Mouse (Mus musculus): ENCODE results near the gene Gga1.
"Not testable (repeated sequence)": the region's sequence is repeated elsewhere in the genome, so short reads cannot be mapped to it uniquely, and the experiment has no call there.

Gga1 gene

DNA sequence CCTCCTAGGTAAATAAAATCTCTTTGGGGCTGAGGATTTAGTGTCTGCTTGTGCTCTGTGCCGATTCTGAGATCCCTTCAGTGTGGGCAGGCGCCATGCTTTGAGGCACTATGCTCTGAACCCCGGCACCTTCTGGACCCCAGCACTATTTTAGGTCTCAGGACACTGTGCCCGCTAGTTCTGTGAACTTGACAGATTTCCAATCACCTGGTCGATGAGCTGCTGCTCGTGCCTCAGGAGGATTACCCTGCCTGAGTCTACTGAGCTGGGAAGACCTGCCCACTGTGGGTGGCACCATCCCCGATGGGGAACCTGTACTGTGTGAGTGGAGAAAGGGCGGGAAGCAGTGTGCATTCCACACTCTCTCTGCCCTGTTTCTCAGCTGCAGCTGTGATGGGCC lies 2.0 kb upstream of the Gga1 start:
- in situ Hi-C loops (cut with MseI, MboI) = no loop called here

DNA sequence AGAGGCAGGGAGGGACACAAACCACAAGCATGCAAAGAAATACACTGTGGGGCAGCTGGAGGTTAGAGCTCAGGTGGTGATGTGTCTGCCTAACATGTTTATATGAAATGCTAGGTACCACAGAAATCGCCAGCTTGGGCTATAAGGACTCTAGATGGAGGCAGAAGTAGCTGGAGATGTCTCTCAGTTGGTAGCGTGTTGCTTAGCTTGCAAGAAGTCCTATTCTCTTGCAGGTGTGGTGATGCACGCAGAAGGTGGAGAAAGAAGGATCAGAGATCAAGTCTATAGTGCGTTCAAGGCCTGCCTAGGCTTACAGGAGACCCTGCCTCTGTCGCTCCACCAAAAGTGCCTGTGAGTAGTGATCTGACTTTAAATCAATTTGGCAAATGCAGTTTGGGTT lies 1.5 kb upstream of the Gga1 start:
- in situ Hi-C loops (cut with MseI, MboI) = no loop called here

DNA sequence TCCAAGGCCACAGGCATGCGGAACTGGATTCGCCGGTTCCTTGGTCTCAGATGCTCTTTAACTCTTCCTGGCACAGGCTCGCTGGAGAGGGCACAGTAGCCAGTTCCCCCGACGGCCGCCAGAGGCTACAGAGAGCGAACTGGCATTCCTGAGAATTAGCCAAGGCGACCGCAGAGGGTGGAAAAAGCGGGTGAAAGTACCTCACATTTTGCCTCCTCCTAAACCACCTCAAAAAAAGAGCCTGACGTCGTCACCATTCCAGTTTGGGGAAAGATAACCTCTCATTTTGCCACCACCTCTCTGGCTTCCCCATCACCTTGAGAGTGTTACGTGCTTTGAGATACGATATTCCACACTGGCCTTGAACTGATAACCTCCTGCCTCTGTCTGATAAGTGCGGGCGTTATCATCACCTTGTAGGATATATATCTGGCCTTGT lies 713 bp upstream of the Gga1 start:
- in situ Hi-C loops (cut with MseI, MboI) = no loop called here

DNA sequence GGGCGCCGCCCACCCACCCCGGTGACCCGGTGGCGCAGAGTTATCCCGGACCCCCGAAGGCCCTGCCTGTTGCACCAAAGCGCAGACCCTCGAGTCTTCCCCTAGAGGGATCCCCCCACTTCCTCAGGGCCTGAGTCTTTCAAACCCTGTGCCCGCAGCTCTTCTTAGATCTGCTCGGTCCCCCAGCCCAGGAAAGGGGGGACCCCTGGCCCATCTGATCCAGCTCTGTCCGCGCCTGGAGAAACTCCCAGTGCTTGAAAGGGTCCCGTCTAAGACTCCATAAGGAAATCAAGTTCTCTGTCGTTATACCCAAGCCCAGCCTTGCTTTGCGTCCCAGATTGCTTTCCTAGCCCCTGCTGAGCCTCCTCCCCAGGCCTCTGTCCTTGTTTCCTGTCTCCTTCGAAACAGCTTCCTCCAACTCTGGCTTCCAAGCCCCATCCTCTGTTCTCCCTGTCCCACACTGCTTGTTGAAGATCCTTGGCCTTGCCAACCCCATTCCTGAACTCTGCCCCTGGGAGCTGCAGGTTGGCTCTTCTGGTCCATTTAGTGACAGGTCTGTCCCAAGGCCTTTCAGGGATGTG lies 910 bp downstream of the Gga1 start:
- in situ Hi-C loops (cut with MseI, MboI) = no loop called here

DNA sequence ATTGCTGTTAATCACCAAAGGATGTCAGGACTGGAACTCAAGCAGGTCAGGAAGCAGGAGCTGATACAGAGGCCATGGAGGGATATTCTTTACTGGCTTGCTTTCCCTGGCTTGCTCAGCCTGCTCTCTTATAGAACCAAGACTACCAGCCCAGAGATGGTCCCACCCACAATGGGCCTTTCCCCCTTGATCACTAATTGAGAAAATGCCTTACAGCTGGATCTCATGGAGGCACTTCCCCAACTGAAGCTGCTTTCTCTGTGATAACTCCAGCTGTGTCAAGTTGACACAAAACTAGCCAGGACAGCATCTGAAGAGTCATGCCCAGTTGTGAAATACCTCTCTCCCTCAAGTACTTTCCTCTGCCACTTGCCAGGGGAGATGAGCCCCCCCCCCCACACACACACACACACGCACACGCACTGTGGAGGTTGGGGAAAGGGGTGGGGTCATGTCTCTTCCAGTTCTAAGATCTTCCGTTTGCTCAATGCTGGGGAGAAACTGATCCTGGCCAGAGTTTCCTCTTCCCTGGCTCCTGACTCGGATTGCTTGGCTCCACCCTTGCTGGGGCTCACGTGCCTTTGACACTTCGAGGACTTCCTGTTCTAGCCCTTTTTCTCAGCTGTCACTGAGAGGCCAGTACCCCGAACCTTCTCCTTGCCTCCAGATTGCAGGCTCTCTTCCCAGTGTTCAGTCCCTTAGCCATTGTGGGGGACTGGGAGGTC lies 2.0 kb downstream of the Gga1 start:
- in situ Hi-C loops (cut with MseI, MboI) = not testable (repeated sequence)

DNA sequence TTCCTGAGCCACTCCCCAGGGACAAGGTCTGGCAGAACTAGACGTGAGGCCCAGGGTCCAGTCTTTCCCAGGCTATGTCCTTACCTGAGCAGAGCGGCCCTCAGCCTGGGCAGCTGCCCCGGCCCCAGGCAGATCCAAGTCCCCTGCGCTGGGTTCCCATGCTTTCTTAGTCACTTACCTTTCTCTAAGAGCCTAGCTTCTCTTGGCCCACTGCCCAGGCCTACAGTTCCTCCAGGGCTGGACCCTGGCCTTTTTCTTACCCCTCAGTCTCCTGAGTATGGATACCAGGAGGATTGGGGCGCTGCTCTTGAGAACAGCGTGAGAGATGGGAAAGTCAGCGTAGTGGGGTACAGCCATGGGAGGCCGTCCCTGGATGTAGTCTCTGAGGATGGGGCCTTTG lies 3.4 kb downstream of the Gga1 start:
- in situ Hi-C loops (cut with MseI, MboI) = no loop called here

DNA sequence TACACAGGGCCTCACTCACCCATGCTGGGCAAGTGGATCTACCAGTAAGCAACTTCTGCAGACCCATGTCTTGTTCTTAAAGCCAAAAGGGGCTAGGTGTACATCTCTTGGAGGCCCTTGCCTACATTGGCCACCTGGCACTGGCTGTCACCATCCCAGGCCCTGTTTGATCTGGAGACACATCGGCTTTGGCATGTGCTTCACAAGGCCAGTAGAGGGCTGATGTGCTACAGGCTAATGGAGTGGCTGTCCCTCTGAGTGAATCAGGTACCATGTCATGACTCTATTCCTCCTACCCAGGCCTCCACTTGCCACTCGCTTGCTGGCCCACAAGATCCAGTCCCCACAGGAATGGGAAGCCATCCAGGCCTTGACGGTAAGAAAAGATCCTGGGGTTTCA lies 4.8 kb downstream of the Gga1 start:
- in situ Hi-C loops (cut with MseI, MboI) = no loop called here

DNA sequence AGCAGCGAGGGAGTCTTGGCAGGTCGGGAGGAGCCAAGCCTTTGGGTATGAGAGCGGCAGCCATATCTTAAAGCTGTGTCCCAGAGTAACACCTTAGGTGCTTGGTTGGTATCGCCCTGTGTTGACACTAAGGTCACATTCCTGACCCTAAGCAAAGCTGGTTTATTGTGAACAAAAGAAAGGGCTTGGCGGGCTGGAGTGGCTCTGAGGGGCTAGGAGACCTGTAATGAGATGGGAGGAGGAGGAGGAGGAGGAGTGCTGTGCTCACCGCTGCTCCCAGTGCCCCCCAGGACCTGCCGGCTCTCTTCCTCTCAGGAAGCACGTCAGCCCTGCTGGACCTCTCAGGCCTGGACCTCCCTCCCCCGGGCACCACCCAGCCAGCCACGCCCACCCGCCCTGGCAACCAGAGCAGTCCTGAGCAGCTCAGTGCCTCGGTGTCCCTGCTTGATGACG lies 12.4 kb downstream of the Gga1 start:
- in situ Hi-C loops (cut with MseI, MboI) = no loop called here

DNA sequence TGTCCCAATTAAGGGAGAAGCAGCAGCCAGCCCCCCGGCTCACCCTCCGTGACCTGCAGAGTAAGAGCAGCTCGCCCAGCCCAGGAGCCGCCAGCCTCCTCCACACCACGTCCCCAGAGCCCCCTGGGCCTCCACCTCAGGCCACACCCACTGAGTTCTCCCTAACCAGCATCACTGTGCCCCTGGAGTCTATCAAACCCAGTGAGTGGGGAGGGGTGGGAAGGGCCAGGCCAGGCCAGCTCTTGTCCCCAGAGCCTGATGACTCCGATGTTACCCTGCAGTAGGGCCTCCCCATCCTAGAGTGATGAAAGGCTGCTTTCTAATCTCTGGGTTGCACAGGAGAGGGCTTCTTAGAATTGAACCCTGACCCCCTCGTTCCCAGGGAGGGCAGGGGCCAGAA lies 15.4 kb downstream of the Gga1 start:
- in situ Hi-C loops (cut with MseI, MboI) = no loop called here

DNA sequence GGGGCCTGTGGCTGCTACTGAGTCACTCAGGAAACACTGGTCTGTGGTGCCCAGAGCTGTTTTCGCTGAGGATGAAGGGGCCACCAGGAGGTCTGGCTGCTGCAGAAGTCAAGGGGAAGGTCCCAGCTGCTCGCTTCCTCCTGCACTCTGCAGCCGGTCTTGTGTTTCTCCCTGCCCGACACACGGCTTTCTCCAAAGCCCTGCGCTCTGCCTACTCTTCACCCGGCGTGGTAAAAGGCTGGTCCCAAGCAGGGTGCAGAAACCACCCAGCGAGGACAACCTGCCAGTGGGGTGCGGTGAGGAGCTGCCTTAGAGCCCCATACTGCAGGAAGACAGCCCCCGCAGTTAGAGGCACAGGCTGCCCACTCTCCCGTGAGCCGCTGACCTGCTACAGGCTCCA lies 17.7 kb downstream of the Gga1 start:
- in situ Hi-C loops (cut with MseI, MboI) = no loop called here

DNA sequence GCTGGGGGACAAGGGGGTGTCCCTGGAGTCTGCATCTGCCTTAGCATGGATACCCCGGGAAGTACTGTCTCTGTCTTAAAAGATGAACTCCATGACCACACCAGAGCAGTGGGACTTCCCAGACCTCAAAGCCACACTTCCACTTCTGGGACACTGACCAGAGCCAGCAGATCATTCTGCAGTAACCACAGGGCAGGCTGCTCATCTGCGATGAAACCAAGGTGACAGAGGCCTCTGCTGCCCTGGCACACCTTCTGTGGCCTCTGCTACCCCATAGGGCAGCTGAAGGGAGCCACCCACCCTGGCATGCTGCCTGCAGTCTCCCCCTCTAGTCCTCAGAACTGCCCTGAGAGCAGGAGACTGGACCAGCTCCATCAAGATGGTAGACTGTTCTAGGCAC lies 18.8 kb downstream of the Gga1 start:
- in situ Hi-C loops (cut with MseI, MboI) = no loop called here

DNA sequence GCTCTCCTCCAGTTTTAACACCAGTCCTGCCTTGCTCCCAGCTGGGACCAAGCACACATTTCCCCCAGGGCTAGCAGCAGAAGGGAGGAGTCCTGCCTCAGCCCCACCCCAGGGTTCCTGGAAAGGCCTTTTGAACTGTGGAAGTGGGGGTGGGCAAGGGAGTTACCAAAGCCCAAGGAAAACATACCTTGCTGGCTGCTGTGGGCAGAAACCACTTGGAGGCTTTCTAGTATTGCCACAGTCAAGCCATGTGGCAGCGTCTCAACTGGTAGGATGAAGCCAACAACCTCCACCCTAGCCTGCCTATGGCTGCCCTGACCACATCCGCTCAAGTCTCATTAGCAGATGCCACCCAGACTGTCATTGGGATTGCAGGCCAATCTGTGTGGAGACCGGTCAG lies 19.2 kb downstream of the Gga1 start:
- in situ Hi-C loops (cut with MseI, MboI) = no loop called here

DNA sequence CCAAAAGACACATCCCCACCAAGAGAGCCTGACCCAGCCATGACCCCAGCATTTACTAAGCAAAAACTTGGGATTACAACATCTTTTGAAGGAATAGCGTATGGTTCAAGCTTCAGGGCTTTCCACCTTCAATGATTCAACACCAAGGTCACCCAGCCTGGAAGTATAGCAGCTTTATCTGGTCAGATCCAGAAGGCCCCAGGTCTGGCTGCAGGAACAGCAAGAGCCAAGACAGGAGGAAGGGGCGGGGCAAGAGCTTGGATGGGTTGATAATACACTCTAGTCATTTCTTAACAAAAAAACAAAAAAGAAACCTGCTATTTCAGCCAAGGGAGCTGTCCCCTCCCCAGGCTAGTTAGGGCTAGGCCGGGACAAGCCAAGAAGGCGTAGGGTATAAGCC lies 20.5 kb downstream of the Gga1 start:
- in situ Hi-C loops (cut with MseI, MboI) = no loop called here

DNA sequence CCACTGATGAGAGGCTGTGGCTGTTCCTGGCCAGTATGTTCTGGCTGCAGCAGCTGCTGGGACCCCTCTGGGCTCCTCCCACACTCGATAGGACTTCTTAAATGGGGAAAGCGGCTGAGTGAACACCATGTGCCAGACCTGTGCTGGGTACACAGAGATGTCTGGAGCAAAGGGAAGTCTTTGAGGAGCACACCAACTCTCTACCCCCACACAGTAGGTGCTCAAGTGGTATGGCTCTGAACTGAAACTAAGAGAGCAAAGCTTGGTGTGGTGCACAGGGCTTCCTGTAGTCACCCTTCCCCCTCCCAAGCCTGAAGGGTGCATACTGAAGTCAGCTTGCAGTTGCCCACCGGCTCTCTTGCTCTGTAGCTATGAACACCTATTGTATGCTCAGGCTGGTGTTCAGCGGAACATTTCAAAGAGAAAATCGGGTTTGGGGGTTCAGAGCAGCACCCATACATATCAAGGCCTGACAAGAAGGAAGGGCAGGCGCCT lies 21.6 kb downstream of the Gga1 start:
- in situ Hi-C loops (cut with MseI, MboI) = no loop called here

DNA sequence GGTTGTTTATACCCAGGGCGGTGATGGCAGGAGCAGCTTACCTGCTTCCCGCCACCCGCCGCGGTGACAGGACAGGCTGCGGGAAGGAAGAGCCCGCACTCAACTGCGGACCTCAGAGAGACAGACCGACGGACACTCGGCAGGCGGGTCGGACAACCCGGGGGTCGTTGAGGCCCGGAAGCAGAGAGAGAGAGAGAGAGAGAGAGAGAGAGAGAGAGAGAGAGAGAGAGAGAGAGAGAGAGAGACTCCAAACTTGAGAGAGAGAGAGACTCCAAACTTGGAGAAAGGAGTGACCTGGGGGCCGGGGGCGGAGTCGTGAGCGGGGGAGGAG lies 22.4 kb downstream of the Gga1 start, which contains the start of gene Gm49510:
Gene Gm49510 (plus strand): TSS at position 259 of the 331 bp plus-strand sequence.
- in situ Hi-C loops (cut with MseI, MboI) = no loop called here

DNA sequence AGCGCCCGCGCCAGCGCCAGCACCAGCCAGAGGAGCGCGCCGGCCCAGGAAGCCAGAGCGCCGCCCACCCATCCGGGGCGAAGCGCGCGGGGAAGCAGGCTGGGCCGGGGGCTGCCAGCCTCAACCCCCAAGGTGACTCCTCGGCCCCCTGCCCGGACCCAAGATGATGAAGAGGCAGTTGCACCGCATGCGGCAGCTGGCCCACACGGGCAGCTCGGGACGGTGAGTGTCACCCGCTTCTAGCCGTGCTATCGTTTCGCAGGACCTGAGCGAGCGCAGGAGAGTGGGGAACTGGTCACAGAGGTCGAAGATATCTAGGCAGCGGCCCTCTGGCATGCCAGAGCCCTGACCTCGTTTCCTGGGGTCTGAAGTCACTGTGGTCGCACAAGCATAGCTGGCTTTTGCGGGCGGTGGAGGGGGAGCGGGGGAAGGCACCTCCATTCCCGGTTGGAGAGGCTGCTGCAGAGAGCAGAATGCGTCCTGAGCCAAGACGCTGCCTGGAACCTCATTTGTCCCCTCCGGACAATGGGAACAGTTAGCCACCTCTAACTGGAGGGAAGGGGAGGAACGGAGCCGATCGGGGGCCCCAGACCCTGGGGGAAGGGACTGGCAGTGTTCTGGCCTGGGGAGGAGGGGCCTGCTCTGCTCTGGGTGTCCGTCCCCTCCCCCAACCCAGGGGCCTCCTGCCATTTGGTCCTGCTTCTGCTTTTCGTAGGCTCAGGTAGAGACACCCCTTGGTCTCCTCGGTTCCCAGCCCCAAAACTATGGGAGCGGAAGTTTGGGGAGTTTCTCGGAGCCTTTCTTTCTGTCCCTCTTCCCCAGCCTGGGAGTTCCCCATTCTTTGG lies 23.0 kb downstream of the Gga1 start, which contains the start of gene Sh3bp1:
Gene Sh3bp1 (plus strand): TSS at position 29 of the 845 bp plus-strand sequence.
- in situ Hi-C loops (cut with MseI, MboI) = no loop called here

DNA sequence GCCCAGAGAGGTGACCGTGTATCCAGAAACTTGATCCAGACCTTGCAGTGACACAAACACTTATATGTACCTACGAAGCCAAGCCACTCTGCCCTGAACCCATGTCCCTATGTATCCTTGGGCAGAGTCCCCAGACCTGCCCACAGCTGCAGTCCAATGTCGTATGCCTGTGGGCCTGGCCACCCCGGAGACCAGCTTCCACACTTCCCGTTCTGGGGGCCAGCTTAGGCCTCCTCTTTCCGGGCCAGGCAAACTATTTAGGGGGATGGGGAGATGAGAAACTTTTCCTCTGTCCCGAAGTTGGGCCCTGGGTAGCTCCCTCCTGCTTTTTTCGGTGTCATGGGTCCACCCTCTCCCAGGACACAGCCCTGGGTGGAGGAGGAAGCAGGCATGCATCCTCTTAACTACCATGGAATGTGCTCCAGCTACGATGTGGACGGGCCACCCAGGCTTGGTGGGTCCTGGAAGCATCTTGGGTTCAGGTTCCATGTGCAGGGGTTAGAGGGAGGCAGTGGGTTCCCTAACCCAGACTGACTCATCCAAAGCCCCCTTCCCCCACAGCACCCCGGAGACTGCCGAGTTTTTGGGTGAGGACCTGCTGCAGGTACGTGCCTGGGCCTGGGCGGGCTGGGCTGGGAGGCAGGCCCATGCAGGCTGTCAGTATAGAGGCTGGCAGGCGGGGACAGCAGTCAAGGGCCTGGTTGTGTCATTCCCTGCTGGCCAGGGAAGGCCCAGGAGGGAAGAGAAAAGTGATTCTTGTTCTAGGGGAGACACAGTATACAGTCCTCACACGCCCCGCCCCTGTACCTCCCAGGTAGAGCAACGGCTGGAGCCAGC lies 23.8 kb downstream of the Gga1 start:
- in situ Hi-C loops (cut with MseI, MboI) = no loop called here

DNA sequence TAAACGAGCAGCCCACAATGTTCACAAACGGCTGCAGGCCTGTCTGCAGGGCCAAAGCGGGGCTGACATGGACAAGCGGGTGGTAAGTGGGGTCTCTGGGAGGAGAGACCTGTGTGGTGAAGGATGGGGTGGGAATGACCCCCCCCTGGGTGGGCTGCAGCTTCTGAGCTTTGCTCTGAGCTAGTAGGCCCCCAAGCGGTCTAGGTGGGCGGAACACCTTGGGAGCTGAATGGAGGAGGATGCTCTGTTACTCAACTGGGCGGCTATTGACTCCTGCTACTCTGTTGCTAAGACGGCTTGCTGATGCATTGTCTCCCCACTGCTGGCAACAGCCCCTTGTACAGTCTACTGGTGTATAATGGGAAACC lies 24.4 kb downstream of the Gga1 start:
- in situ Hi-C loops (cut with MseI, MboI) = no loop called here

DNA sequence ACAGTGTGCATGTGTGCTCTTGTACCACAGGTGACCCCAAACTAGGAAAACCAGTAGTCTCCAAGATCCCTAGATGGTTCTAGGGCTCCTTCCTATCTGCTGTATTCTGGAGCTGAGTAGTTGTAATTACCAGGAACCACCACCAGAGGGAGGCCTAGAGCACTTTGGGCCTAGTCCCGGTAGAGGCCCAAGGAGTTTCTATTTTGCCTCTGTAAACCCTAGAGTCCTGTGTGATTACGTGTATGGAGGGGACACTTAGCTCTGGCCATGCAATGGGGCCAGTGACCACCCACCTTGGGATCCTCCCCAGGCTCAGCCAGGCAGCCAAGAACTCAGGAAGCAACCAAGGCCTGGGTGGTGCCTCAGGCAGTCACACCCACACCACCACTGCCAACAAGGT lies 26.3 kb downstream of the Gga1 start:
- in situ Hi-C loops (cut with MseI, MboI) = no loop called here

DNA sequence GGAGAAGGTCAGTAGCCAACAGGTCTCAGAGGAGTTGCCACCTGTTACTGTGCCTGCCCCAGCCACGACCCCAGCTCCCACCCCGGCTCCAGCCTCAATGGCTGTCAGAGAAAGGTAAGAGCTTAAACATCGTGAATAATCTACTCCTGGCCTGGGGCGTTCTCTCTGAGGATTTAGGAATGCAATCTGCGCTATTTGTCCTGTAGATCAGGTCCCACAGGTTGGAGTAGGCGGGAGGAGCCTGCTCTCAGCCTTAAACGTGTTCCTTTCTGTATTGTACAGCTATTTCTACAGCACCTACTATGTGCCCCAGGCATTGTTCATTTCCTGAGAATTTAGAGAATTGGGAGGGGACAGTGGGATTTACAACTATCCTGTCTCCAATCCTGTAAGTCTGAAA lies 31.4 kb downstream of the Gga1 start:
- in situ Hi-C loops (cut with MseI, MboI) = no loop called here

DNA sequence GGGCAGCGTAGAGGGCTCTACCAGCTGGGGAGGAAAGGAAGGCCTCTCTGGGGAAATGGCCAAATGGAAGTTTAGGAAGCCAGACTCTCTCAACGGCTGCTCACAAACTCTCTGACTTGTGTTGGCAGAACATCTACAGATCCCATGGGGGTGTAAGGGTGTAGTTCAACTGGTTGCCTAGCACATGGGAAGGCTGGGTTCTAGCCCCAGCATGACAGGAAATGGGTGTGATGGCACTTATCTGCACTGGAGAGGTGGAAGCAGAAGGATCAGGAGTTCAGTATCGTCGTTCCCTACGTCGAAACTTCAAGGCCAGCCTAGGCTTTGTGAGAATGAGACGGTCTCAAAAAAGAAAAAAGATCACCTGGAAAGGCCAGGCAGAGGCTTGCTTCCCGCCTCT lies 32.0 kb downstream of the Gga1 start:
- in situ Hi-C loops (cut with MseI, MboI) = no loop called here

DNA sequence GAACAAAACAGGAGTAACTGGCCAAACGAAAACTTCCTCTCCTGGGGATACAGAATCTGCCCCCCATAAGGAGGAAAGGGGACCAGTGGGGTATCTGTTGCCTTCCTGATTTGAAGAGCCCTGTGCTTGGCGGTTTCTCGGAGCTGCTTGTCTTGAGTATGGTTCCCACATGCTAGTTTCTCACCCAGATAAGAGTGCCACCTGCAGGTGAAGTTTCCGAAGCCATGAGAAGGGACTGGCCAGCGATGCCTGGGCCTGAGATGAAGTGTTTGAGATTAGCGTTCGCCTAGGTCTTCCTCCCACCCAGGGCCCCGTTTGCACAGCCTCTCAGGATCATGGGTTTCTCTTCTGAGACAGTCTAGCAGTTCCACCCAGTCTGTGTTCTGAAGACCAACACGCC lies 35.0 kb downstream of the Gga1 start:
- in situ Hi-C loops (cut with MseI, MboI) = no loop called here

Measured in mouse trophoblast stem cell (cell line).